Mouse (Mus musculus): ENCODE results near the gene Spata13. TPM values are rescaled to one million over a fixed set of nuclear protein-coding genes. Genes with fewer than 3 reads are reported as not detected.

Spata13 gene
- polyA plus RNA-seq, 1 experiment from 2014 or later, result 16.1 TPM

GRCm38 (mm10) chr14:60670191-60670590 is 36.4 kb downstream of the Spata13 start:
- no peaks in the 10 kb centered on the region for H3K27me3 ChIP-seq (replicated peaks; ENCODE audit: control insufficient read depth, insufficient read depth, low read length)
- H3K4me2 ChIP-seq, result no peak overlapping the region
- no peak overlapping the region for H3K27ac ChIP-seq (ENCODE audit: low read depth, low read length)
- WGBS, result 80% methylated on average over 7 of the region's 7 CpGs
- H3K9ac ChIP-seq (ENCODE audit: low read depth, low read length), result no peak overlapping the region
- ATAC-seq (replicated peaks; ENCODE audit: low FRiP score) (no peak), DNase-seq (ENCODE audit: low spot score) (no peak)
- no peaks in the 10 kb centered on the region for H3K9me3 ChIP-seq (ENCODE audit: control insufficient read depth, low read length)
- no peak overlapping the region for H3K4me3 ChIP-seq (ENCODE audit: low read depth, low read length)
- H3K36me3 ChIP-seq (ENCODE audit: control insufficient read depth, insufficient read depth, low read length), result no peaks in the 10 kb centered on the region
- H3K4me1 ChIP-seq (replicated peaks; ENCODE audit: control insufficient read depth, insufficient read depth, low read length), result no peaks in the 10 kb centered on the region; the same call in none of the 2 replicates

GRCm38 (mm10) chr14:60671504-60671903 is 37.7 kb downstream of the Spata13 start:
- DNase-seq (ENCODE audit: low spot score) (no peak), ATAC-seq (replicated peaks; ENCODE audit: low FRiP score) (no peak)
- no peak overlapping the region for H3K4me2 ChIP-seq
- no peaks in the 10 kb centered on the region for H3K36me3 ChIP-seq (ENCODE audit: control insufficient read depth, insufficient read depth, low read length)
- no peak overlapping the region for H3K9ac ChIP-seq (ENCODE audit: low read depth, low read length)
- WGBS, result 70% methylated on average over 2 of the region's 2 CpGs
- H3K4me1 ChIP-seq (replicated peaks; ENCODE audit: control insufficient read depth, insufficient read depth, low read length), result no peaks in the 10 kb centered on the region; the same call in none of the 2 replicates
- no peaks in the 10 kb centered on the region for H3K9me3 ChIP-seq (ENCODE audit: control insufficient read depth, low read length)
- H3K27ac ChIP-seq (ENCODE audit: low read depth, low read length), result no peak overlapping the region
- H3K27me3 ChIP-seq (replicated peaks; ENCODE audit: control insufficient read depth, insufficient read depth, low read length), result no peaks in the 10 kb centered on the region
- no peak overlapping the region for H3K4me3 ChIP-seq (ENCODE audit: low read depth, low read length)

GRCm38 (mm10) chr14:60675697-60676096 is 41.9 kb downstream of the Spata13 start:
- Histone ChIP-seq H3K9ac (ENCODE audit: low read depth, low read length) (no peak overlapping the region), H3K9me3 (ENCODE audit: control insufficient read depth, low read length) (no peaks in the 10 kb centered on the region), H3K27me3 (replicated peaks; ENCODE audit: control insufficient read depth, insufficient read depth, low read length) (no peaks in the 10 kb centered on the region), H3K4me2 (no peak overlapping the region), H3K4me1 (replicated peaks; ENCODE audit: control insufficient read depth, insufficient read depth, low read length) (no peaks in the 10 kb centered on the region; the same call in none of the 2 replicates), H3K4me3 (ENCODE audit: low read depth, low read length) (no peak overlapping the region), H3K36me3 (ENCODE audit: control insufficient read depth, insufficient read depth, low read length) (no peaks in the 10 kb centered on the region), H3K27ac (ENCODE audit: low read depth, low read length) (no peak overlapping the region)
- ATAC-seq (replicated peaks; ENCODE audit: low FRiP score) (no peak), DNase-seq (ENCODE audit: low spot score) (no peak)
- 83% methylated on average over 4 of the region's 4 CpGs for WGBS

- WGBS, result 86% methylated on average over 2 of the region's 2 CpGs
These were observed 43.0 kb downstream of the Spata13 start for GRCm38 (mm10) chr14:60676625-60677314.

GRCm38 (mm10) chr14:60682361-60683023 is 48.7 kb downstream of the Spata13 start:
- ATAC-seq (replicated peaks; ENCODE audit: low FRiP score) (no peak), DNase-seq (ENCODE audit: low spot score) (no peak)
- no peaks in the 10 kb centered on the region for H3K36me3 ChIP-seq (ENCODE audit: control insufficient read depth, insufficient read depth, low read length)
- no peak overlapping the region for H3K4me2 ChIP-seq
- H3K4me1 ChIP-seq (replicated peaks; ENCODE audit: control insufficient read depth, insufficient read depth, low read length), result no peaks in the 10 kb centered on the region
- WGBS, result 64% methylated on average over 12 of the region's 12 CpGs
- no peak overlapping the region for H3K27ac ChIP-seq (ENCODE audit: low read depth, low read length)
- no peak overlapping the region for H3K4me3 ChIP-seq (ENCODE audit: low read depth, low read length)
- H3K9ac ChIP-seq (ENCODE audit: low read depth, low read length), result no peak overlapping the region
- no peaks in the 10 kb centered on the region for H3K9me3 ChIP-seq (ENCODE audit: control insufficient read depth, low read length)
- H3K27me3 ChIP-seq (replicated peaks; ENCODE audit: control insufficient read depth, insufficient read depth, low read length), result no peaks in the 10 kb centered on the region

More at GRCm38 (mm10) chr14:60676625-60677314, 43.0 kb downstream of the Spata13 start:
- H3K4me1 ChIP-seq (replicated peaks; ENCODE audit: control insufficient read depth, insufficient read depth, low read length), result no peaks in the 10 kb centered on the region; the same call in 1 of the 2 replicates
- H3K27me3 ChIP-seq (replicated peaks; ENCODE audit: control insufficient read depth, insufficient read depth, low read length), result no peaks in the 10 kb centered on the region
- H3K9ac ChIP-seq (ENCODE audit: low read depth, low read length), result no peak overlapping the region
- no peak overlapping the region for H3K4me2 ChIP-seq
- no peak overlapping the region for H3K27ac ChIP-seq (ENCODE audit: low read depth, low read length)
- ATAC-seq (replicated peaks; ENCODE audit: low FRiP score) (no peak), DNase-seq (ENCODE audit: low spot score) (no peak)
- no peak overlapping the region for H3K4me3 ChIP-seq (ENCODE audit: low read depth, low read length)
- H3K9me3 ChIP-seq (ENCODE audit: control insufficient read depth, low read length), result no peaks in the 10 kb centered on the region
- H3K36me3 ChIP-seq (ENCODE audit: control insufficient read depth, insufficient read depth, low read length), result no peaks in the 10 kb centered on the region

- H3K4me1 ChIP-seq (replicated peaks; ENCODE audit: control insufficient read depth, insufficient read depth, low read length), result no peaks in the 10 kb centered on the region
- no peak for DNase-seq (ENCODE audit: low spot score)
- no peak for ATAC-seq (replicated peaks; ENCODE audit: low FRiP score)
- no peaks in the 10 kb centered on the region for H3K9me3 ChIP-seq (ENCODE audit: control insufficient read depth, low read length)
- H3K4me2 ChIP-seq, result no peak overlapping the region
- no peaks in the 10 kb centered on the region for H3K27me3 ChIP-seq (replicated peaks; ENCODE audit: control insufficient read depth, insufficient read depth, low read length)
- H3K4me3 ChIP-seq (ENCODE audit: low read depth, low read length), result no peak overlapping the region
- no peaks in the 10 kb centered on the region for H3K36me3 ChIP-seq (ENCODE audit: control insufficient read depth, insufficient read depth, low read length)
- no peak overlapping the region for H3K9ac ChIP-seq (ENCODE audit: low read depth, low read length)
- WGBS, result 77% methylated on average over 10 of the region's 10 CpGs
- no peak overlapping the region for H3K27ac ChIP-seq (ENCODE audit: low read depth, low read length)
These were observed 50.2 kb downstream of the Spata13 start for GRCm38 (mm10) chr14:60683989-60684388.

- Histone ChIP-seq H3K4me2 (no peak overlapping the region), H3K4me1 (replicated peaks; ENCODE audit: control insufficient read depth, insufficient read depth, low read length) (no peaks in the 10 kb centered on the region), H3K36me3 (ENCODE audit: control insufficient read depth, insufficient read depth, low read length) (no peaks in the 10 kb centered on the region), H3K27ac (ENCODE audit: low read depth, low read length) (no peak overlapping the region), H3K27me3 (replicated peaks; ENCODE audit: control insufficient read depth, insufficient read depth, low read length) (no peaks in the 10 kb centered on the region), H3K9me3 (ENCODE audit: control insufficient read depth, low read length) (no peaks in the 10 kb centered on the region), H3K9ac (ENCODE audit: low read depth, low read length) (no peak overlapping the region), H3K4me3 (ENCODE audit: low read depth, low read length) (no peak overlapping the region)
- no peak for ATAC-seq (replicated peaks; ENCODE audit: low FRiP score)
- no peak for DNase-seq (ENCODE audit: low spot score)
- WGBS, result 84% methylated on average over 11 of the region's 11 CpGs
These were observed 52.9 kb downstream of the Spata13 start for GRCm38 (mm10) chr14:60686733-60687132.

GRCm38 (mm10) chr14:60687241-60687640 is 53.4 kb downstream of the Spata13 start:
- 77% methylated on average over 7 of the region's 7 CpGs for WGBS
- ATAC-seq (replicated peaks; ENCODE audit: low FRiP score), result no peak
- no peak overlapping the region for H3K27ac ChIP-seq (ENCODE audit: low read depth, low read length)

More at GRCm38 (mm10) chr14:60687241-60687640, 53.4 kb downstream of the Spata13 start:
- no peak overlapping the region for H3K4me2 ChIP-seq
- no peaks in the 10 kb centered on the region for H3K36me3 ChIP-seq (ENCODE audit: control insufficient read depth, insufficient read depth, low read length)
- H3K9me3 ChIP-seq (ENCODE audit: control insufficient read depth, low read length), result no peaks in the 10 kb centered on the region
- H3K4me1 ChIP-seq (replicated peaks; ENCODE audit: control insufficient read depth, insufficient read depth, low read length), result no peaks in the 10 kb centered on the region
- H3K27me3 ChIP-seq (replicated peaks; ENCODE audit: control insufficient read depth, insufficient read depth, low read length), result no peaks in the 10 kb centered on the region
- H3K9ac ChIP-seq (ENCODE audit: low read depth, low read length), result no peak overlapping the region
- H3K4me3 ChIP-seq (ENCODE audit: low read depth, low read length), result no peak overlapping the region
- no peak for DNase-seq (ENCODE audit: low spot score)
